Comparison of ENCODE assay signal across 34 mouse cellular contexts in the genomic region with DNA sequence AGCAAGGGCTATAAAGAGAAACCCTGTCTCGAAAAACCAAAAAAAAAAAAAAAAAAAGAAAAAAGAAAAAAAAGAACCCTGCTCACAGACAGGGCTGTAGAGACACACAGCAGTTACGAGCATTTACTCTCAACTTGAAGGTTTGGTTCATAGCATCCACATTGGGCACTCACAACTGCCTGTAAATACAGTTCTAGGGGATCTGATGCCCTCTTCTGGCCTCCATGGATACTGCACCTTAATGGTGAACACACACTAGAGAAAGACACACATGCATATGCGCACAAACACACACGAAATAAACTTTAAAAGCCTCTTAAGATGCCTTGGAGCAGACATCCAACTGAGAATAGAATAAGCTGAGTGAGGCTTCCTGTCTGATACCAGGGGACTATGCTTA. TPM values are rescaled to one million over a fixed set of nuclear protein-coding genes. Genes with fewer than 3 reads are reported as not detected.
DNase-seq lines count a peak whose midpoint lies in the region; ATAC-seq and TF ChIP-seq lines count a peak whose summit lies in the region.
"Had no signal": no experiment of that assay in that cellular context is flagged by ENCODE, and none has a peak within 500 bp of the region (broad histone marks: within the 10 kb centered on the region; RNA-seq: fewer than 3 reads in every experiment).

No protein-coding gene starts in this region.

- H3K9ac ChIP-seq in intestine, postnatal 0 days (ENCODE audit: low read depth, low read length) = no peak overlapping the region
- H3K9ac ChIP-seq in intestine, embryonic 16.5 days (ENCODE audit: low read depth, low read length) = no peak overlapping the region
- no peak overlapping the region for H3K9ac ChIP-seq in liver, postnatal 0 days (replicated peaks)
- H3K9ac ChIP-seq: embryonic facial prominence, embryonic 13.5 days; forebrain, embryonic 15.5 days; heart, embryonic 15.5 days; hindbrain, embryonic 12.5 days; kidney, embryonic 15.5 days; limb, embryonic 13.5 days; liver, embryonic 13.5 days; midbrain, embryonic 13.5 days had no signal

- H3K4me3 ChIP-seq in intestine, postnatal 0 days (ENCODE audit: low read depth, low read length) = no peak overlapping the region
- H3K4me3 ChIP-seq in intestine, embryonic 16.5 days (ENCODE audit: low read length) = no peak overlapping the region
- H3K4me3 ChIP-seq in liver, postnatal 0 days (ENCODE audit: low read depth, low read length) = no peak overlapping the region
- H3K4me3 ChIP-seq: embryonic facial prominence, embryonic 13.5 days; forebrain, embryonic 10.5 days; forebrain, embryonic 15.5 days; gastrocnemius, adult 2 months; heart, embryonic 15.5 days; hindbrain, embryonic 12.5 days; kidney, embryonic 15.5 days; limb, embryonic 13.5 days; liver, embryonic 13.5 days; midbrain, embryonic 13.5 days had no signal

- WGBS in intestine, postnatal 0 days = 98% methylated on average over 4 of the region's 4 CpGs
- WGBS in intestine, embryonic 16.5 days = 95% methylated on average over 4 of the region's 4 CpGs
- WGBS in liver, postnatal 0 days (ENCODE audit: insufficient replicate concordance) = 85% methylated on average over 4 of the region's 4 CpGs

- H3K4me2 ChIP-seq in intestine, postnatal 0 days (replicated peaks; ENCODE audit: low read depth) = no peak overlapping the region
- H3K4me2 ChIP-seq in intestine, embryonic 16.5 days (ENCODE audit: low read depth, low read length) = no peak overlapping the region
- H3K4me2 ChIP-seq in liver, postnatal 0 days (ENCODE audit: low read depth, low read length) = no peak overlapping the region
- H3K4me2 ChIP-seq: embryonic facial prominence, embryonic 13.5 days; forebrain, embryonic 15.5 days; heart, embryonic 15.5 days; hindbrain, embryonic 12.5 days; kidney, embryonic 15.5 days; limb, embryonic 13.5 days; liver, embryonic 13.5 days; midbrain, embryonic 13.5 days had no signal

- H3K4me1 ChIP-seq in intestine, postnatal 0 days (replicated peaks; ENCODE audit: control insufficient read depth, insufficient read depth, low read length) = no peaks in the 10 kb centered on the region
- H3K4me1 ChIP-seq in intestine, embryonic 16.5 days (ENCODE audit: control insufficient read depth, insufficient read depth, low read length) = no peaks in the 10 kb centered on the region
- no peaks in the 10 kb centered on the region for H3K4me1 ChIP-seq in liver, postnatal 0 days (ENCODE audit: insufficient read depth)
- H3K4me1 ChIP-seq: embryonic facial prominence, embryonic 13.5 days; forebrain, embryonic 10.5 days; forebrain, embryonic 15.5 days; heart, embryonic 15.5 days; hindbrain, embryonic 12.5 days; kidney, embryonic 15.5 days; limb, embryonic 13.5 days; liver, embryonic 13.5 days; midbrain, embryonic 13.5 days had no signal

- TF ChIP-seq EP300 in liver, postnatal 0 days (IDR thresholded peaks at IDR 0.05; ENCODE audit: low read depth) = no peak

- H3K9me3 ChIP-seq in intestine, postnatal 0 days (ENCODE audit: control insufficient read depth) = peaks cover 27% of the 10 kb centered on the region
- peaks cover 25% of the 10 kb centered on the region for H3K9me3 ChIP-seq in intestine, embryonic 16.5 days (ENCODE audit: control insufficient read depth, low read length)
- H3K9me3 ChIP-seq in liver, postnatal 0 days (ENCODE audit: low read length) = peaks cover 32% of the 10 kb centered on the region

- H3K27ac ChIP-seq in intestine, postnatal 0 days (ENCODE audit: low read depth, low read length) = no peak overlapping the region
- no peak overlapping the region for H3K27ac ChIP-seq in intestine, embryonic 16.5 days (ENCODE audit: low read length)
- no peak overlapping the region for H3K27ac ChIP-seq in liver, postnatal 0 days (ENCODE audit: low read depth)
- H3K27ac ChIP-seq: embryonic facial prominence, embryonic 13.5 days; forebrain, embryonic 10.5 days; forebrain, embryonic 15.5 days; gastrocnemius, adult 2 months; heart, embryonic 15.5 days; hindbrain, embryonic 12.5 days; hindbrain, postnatal 0 days; kidney, embryonic 15.5 days; limb, embryonic 13.5 days; liver, embryonic 13.5 days; macrophage; midbrain, embryonic 13.5 days had no signal

- ATAC-seq in intestine, postnatal 0 days = no peak
- ATAC-seq in intestine, embryonic 16.5 days = no peak
- ATAC-seq in liver, postnatal 0 days = no peak
- ATAC-seq: activated CD4-positive, CD25-positive, alpha-beta regulatory T cell, adult 4 months; forebrain, embryonic 15.5 days; hindbrain, postnatal 0 days; midbrain, embryonic 13.5 days had no signal

- no peaks in the 10 kb centered on the region for H3K27me3 ChIP-seq in intestine, postnatal 0 days (replicated peaks; ENCODE audit: control insufficient read depth, insufficient read depth, low read length)
- H3K27me3 ChIP-seq in intestine, embryonic 16.5 days (replicated peaks; ENCODE audit: control insufficient read depth, insufficient read depth, low read length) = no peaks in the 10 kb centered on the region
- no peaks in the 10 kb centered on the region for H3K27me3 ChIP-seq in liver, postnatal 0 days (ENCODE audit: insufficient read depth, low read length)
- H3K27me3 ChIP-seq: CH12.LX; embryonic facial prominence, embryonic 13.5 days; forebrain, embryonic 15.5 days; heart, embryonic 15.5 days; hindbrain, embryonic 12.5 days; kidney, embryonic 15.5 days; limb, embryonic 13.5 days; liver, embryonic 13.5 days; midbrain, embryonic 13.5 days had no signal

- no peak for DNase-seq in liver, postnatal 0 days
- DNase-seq in liver (no peak), ES-CJ7 (ENCODE audit: low read depth, low spot score) (peak; percentile 56)
- DNase-seq in induced T-regulatory cell, adult 2 months (ENCODE audit: low read depth) = peak; percentile 12
- DNase-seq in yolk sac, embryonic 10.5 days (ENCODE audit: low spot score) = no peak
- no peak for DNase-seq in right cerebral cortex, adult 2 months (ENCODE audit: low spot score in 2 of 2)
- DNase-seq: adrenal gland, adult 2 months; adrenal gland, postnatal 36 days; cerebellum, adult 18-20 months; cerebellum, postnatal 10 days; gastrocnemius, adult 2 months; heart, postnatal 36 days; kidney, adult 11 months; kidney, postnatal 4 days; layer of hippocampus, adult 9-11 months; liver, embryonic 13.5 days; lung, postnatal 10 days; right cerebral cortex, adult 18-20 months; right cerebral cortex, postnatal 4 days; thymus, postnatal 4 days had no signal

- peaks cover 70% of the 10 kb centered on the region for H3K36me3 ChIP-seq in intestine, postnatal 0 days (ENCODE audit: control insufficient read depth, insufficient read depth)
- H3K36me3 ChIP-seq in intestine, embryonic 16.5 days (ENCODE audit: control insufficient read depth, insufficient read depth, low read length) = peaks cover 53% of the 10 kb centered on the region
- H3K36me3 ChIP-seq in liver, postnatal 0 days (replicated peaks; ENCODE audit: insufficient read depth, low read length) = peaks cover 58% of the 10 kb centered on the region

- peak; percentile 26; the same call in 1 of the 2 replicates for TF ChIP-seq CTCF in intestine, postnatal 0 days (IDR thresholded peaks at IDR 0.05; ENCODE audit: low read depth)
- peak; percentile 17; the same call in 1 of the 2 replicates for TF ChIP-seq CTCF in liver, postnatal 0 days (IDR thresholded peaks at IDR 0.05; ENCODE audit: low read depth)

RNA-seq across cellular contexts. Expression of gene Zfp27, which starts 8.0 kb away (rescaled TPM):
- polyA plus RNA-seq in intestine, postnatal 0 days (2015; fragmentation: Nextera tagmentation; extraction: Ambion mirVana) = 3.2 TPM in 2 replicates
- polyA plus RNA-seq in intestine, embryonic 16.5 days (2015; fragmentation: Nextera tagmentation; extraction: Ambion mirVana) = 6.6 and 7.1 TPM in 2 replicates
- polyA plus RNA-seq in liver, postnatal 0 days (2015; fragmentation: Nextera tagmentation; extraction: Ambion mirVana) = 1.5 TPM in 2 replicates

RNA-seq across cellular contexts. Expression of gene Zfp383, which starts 9.7 kb away (rescaled TPM):
- polyA plus RNA-seq in intestine, postnatal 0 days (2015; fragmentation: Nextera tagmentation; extraction: Ambion mirVana) = 1.4 and 1.8 TPM in 2 replicates
- 2.7 TPM in 2 replicates for polyA plus RNA-seq in intestine, embryonic 16.5 days (2015; fragmentation: Nextera tagmentation; extraction: Ambion mirVana)
- 0.59 and 0.60 TPM in 2 replicates for polyA plus RNA-seq in liver, postnatal 0 days (2015; fragmentation: Nextera tagmentation; extraction: Ambion mirVana)

RNA-seq across cellular contexts. Expression of gene Zfp420, which starts 38.6 kb away (rescaled TPM):
- 1.4 and 1.5 TPM in 2 replicates for polyA plus RNA-seq in intestine, postnatal 0 days (2015; fragmentation: Nextera tagmentation; extraction: Ambion mirVana)
- 4.2 and 4.3 TPM in 2 replicates for polyA plus RNA-seq in intestine, embryonic 16.5 days (2015; fragmentation: Nextera tagmentation; extraction: Ambion mirVana)
- polyA plus RNA-seq in liver, postnatal 0 days (2015; fragmentation: Nextera tagmentation; extraction: Ambion mirVana) = 0.59 and 0.87 TPM in 2 replicates

RNA-seq across cellular contexts. Expression of gene Zfp940, which starts 44.9 kb away (rescaled TPM):
- 0.98 and 0.99 TPM in 2 replicates for polyA plus RNA-seq in intestine, postnatal 0 days (2015; fragmentation: Nextera tagmentation; extraction: Ambion mirVana)
- polyA plus RNA-seq in intestine, embryonic 16.5 days (2015; fragmentation: Nextera tagmentation; extraction: Ambion mirVana) = 2.7 and 3.2 TPM in 2 replicates
- 0.39 and 0.42 TPM in 2 replicates for polyA plus RNA-seq in liver, postnatal 0 days (2015; fragmentation: Nextera tagmentation; extraction: Ambion mirVana)

RNA-seq across cellular contexts. Expression of gene Zfp74, which starts 55.5 kb away (rescaled TPM):
- 2.6 and 2.8 TPM in 2 replicates for polyA plus RNA-seq in intestine, postnatal 0 days (2015; fragmentation: Nextera tagmentation; extraction: Ambion mirVana)
- 5.4 and 6.4 TPM in 2 replicates for polyA plus RNA-seq in intestine, embryonic 16.5 days (2015; fragmentation: Nextera tagmentation; extraction: Ambion mirVana)
- polyA plus RNA-seq in liver, postnatal 0 days (2015; fragmentation: Nextera tagmentation; extraction: Ambion mirVana) = 1.1 and 1.8 TPM in 2 replicates

Comparison
In these comparisons a context has a peak if more than half of its experiments do, and no peak if none do; other contexts are left out.
1. DNase-seq: peak in ES-CJ7 (single experiment) and induced T-regulatory cell, adult 2 months (single experiment); none in liver, postnatal 0 days (single experiment), liver (single experiment), yolk sac, embryonic 10.5 days (single experiment) and right cerebral cortex, adult 2 months (0 of 2).